Mouse (Mus musculus): ENCODE data around the gene Olfr862.

DNA sequence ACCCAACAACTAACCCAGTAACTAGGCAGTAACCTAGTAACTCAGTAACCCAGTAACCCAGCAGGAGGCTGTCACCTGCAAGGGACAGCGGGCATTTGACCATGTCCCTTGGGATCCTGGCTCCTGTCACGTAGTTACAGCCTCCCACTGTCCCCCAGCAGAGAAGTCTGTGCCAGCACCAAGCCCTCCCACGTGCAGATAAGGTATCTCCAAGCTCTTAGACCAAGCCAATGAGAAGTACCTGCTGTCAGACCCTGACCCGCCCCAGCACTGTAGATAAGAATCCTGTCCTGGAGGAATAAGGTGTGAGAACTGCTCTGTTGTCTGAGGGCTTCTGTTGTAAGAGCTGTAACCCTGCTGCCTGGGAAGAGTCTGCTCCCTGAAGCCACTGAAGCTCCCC is 23.4 kb upstream of the Olfr862 start:
- TF ChIP-seq CTCF (conservative IDR thresholded peaks at IDR 0.05 in 1 of 2, IDR thresholded peaks at IDR 0.05 in 1 of 2; ENCODE audit: low read depth in 2 of 2, low read length in 2 of 2) (no peak), POLR2A (IDR thresholded peaks at IDR 0.05; ENCODE audit: low read depth, low read length) (no peak), MAZ (IDR thresholded peaks at IDR 0.05; ENCODE audit: low read depth, low read length) (no peak), NRF1 (IDR thresholded peaks at IDR 0.05; ENCODE audit: low read depth, low read length) (no peak), CHD1 (IDR thresholded peaks at IDR 0.05; ENCODE audit: low read depth, low read length) (no peak), POLR2AphosphoS2 (IDR thresholded peaks at IDR 0.05; ENCODE audit: low read depth, low read length) (no peak), MAFK (IDR thresholded peaks at IDR 0.05; ENCODE audit: insufficient replicate concordance, low read length) (no peak), UBTF (IDR thresholded peaks at IDR 0.05; ENCODE audit: low read depth, low read length) (no peak), ETS1 (conservative IDR thresholded peaks at IDR 0.05; ENCODE audit: low read depth, low read length) (no peak), EP300 (IDR thresholded peaks at IDR 0.05; ENCODE audit: low read length) (no peak)

Measured in CH12.LX (cell line).